Mouse (Mus musculus): ENCODE measurements around the gene Asf1b. TPM values are rescaled to one million over a fixed set of nuclear protein-coding genes. Genes with fewer than 3 reads are reported as not detected.
A peak's percentile ranks its signal among the peaks of the same experiment; 100 is the strongest.

Gene Asf1b
- total RNA-seq, 2 experiments from 2014 or later: 0.24 to 0.32 TPM

DNA sequence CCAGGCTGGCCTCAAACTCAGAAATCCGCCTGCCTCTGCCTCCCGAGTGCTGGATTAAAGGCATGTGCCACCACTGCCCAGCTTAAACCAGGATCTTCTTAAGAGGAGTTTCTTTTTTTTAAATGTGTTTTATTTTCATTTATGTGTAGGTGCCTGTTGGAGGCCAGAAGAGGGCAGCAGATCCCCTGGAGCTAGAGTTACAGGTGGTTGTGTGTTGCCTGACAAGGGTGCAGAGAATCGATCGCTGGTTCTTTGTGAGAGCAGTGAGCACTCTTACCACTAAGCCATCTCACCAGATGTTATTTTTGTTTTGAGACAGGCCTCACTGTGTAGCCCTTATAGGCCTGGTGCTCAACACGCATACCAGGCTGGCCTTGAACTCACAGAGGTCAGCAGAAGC is 60.5 kb downstream of the Asf1b start:
- DNase-seq (ENCODE audit: low spot score): no peak

GRCm38 (mm10) chr8:84019738-84020137 is 64.4 kb downstream of the Asf1b start:
- no peak for DNase-seq (ENCODE audit: low spot score)

Small RNA genes lying within 50 kb of the gene (microRNA-seq; reads per million reads assigned to microRNA genes)
- gene Gm44330: not detected
- gene Gm44450: not detected
- gene Mir1199: 97.2 reads per million, percentile 59 among the genes with 10 or more reads in this experiment
- gene Mir8111: 32.4 reads per million, percentile 44 among the genes with 10 or more reads in this experiment

Other genes with a start within 250 kb of the Asf1b start
- gene Ddx39, start 240.3 kb upstream of the Asf1b start, total RNA-seq (2021): 10 to 100 TPM; 10.0 to 11.1 TPM
- gene Adgre5, start 214.2 kb upstream of the Asf1b start, total RNA-seq (2021): 10 to 100 TPM; 16.9 to 22.9 TPM
- gene Adgrl1, start 55.4 kb upstream of the Asf1b start, total RNA-seq (2021): 10 to 100 TPM; 14.1 to 17.2 TPM
- under 1 TPM; 0.57 to 0.75 TPM for gene Gm10644, start 302 bp upstream of the Asf1b start, total RNA-seq (2021)
- gene Prkaca, start 17.5 kb downstream of the Asf1b start, total RNA-seq (2021): 100 to 1,000 TPM; 155 to 157 TPM
- gene Samd1, start 42.2 kb downstream of the Asf1b start, total RNA-seq (2021): 10 to 100 TPM; 12.3 to 16.9 TPM
- gene 1700067K01Rik, start 46.0 kb downstream of the Asf1b start, total RNA-seq (2021): not detected
- gene 2210011C24Rik, start 56.7 kb downstream of the Asf1b start, total RNA-seq (2021): 1 to 10 TPM; 2.0 to 2.4 TPM
- under 1 TPM; 0.09 to 0.11 TPM for gene Palm3, start 66.0 kb downstream of the Asf1b start, total RNA-seq (2021)
- under 1 TPM; 0.37 to 0.66 TPM for gene Il27ra, start 87.1 kb downstream of the Asf1b start, total RNA-seq (2021)
- gene Rln3, start 89.5 kb downstream of the Asf1b start, total RNA-seq (2021): not detected
- gene Gm10643, start 109.6 kb downstream of the Asf1b start, total RNA-seq (2021): 1 to 10 TPM; 1.2 TPM
- gene Rfx1, start 111.3 kb downstream of the Asf1b start, total RNA-seq (2021): 1 to 10 TPM; 4.6 to 4.8 TPM
- 1 to 10 TPM; 4.8 to 4.9 TPM for gene Dcaf15, start 149.3 kb downstream of the Asf1b start, total RNA-seq (2021)
- not detected for gene Podnl1, start 170.5 kb downstream of the Asf1b start, total RNA-seq (2021)
- 10 to 100 TPM; 15.8 to 16.3 TPM for gene Cc2d1a, start 192.4 kb downstream of the Asf1b start, total RNA-seq (2021)
- gene 4930432K21Rik, start 192.5 kb downstream of the Asf1b start, total RNA-seq (2021): under 1 TPM; 0.31 to 0.57 TPM
- gene Nanos3, start 229.7 kb downstream of the Asf1b start, total RNA-seq (2021): under 1 TPM in 1 of 2 experiments, not detected in 1; 0.82 TPM